Mouse (Mus musculus) R1 (cell line): ENCODE measurements around the gene Wdr45b.
"Not testable (repeated sequence)": the region's sequence is repeated elsewhere in the genome, so short reads cannot be mapped to it uniquely, and the experiment has no call there.

Experiments
- DNase-seq: peaks from one replicate; pipeline ENCODE4 v3.0.0-alpha.2; 2018; ENCODE audit warnings: low read depth, low spot score

The Wdr45b gene

GRCm38 (mm10) chr11:121328619-121329018, 25.6 kb downstream of the Wdr45b start:
- no peak for DNase-seq

- no peak for DNase-seq
Observed at GRCm38 (mm10) chr11:121328206-121328605, 26.0 kb downstream of the Wdr45b start.

DNA sequence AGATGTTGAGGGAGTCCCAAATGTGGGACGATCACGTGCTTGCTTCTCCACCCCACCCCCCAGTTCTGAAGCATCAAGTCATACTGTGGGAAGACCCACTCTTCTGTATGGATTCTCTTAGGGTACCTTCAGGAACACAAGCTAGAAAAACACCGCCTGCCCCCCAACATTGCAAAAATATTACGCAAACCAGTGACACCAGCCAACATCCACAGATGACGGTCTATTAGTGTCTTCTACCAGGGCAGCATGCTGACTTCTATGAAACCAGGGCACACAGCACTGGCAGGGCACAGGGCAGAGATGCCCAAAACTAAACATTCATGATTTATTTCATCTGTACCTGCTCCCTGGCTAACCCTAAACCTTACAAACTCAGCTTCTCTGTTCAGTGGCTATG, 27.6 kb downstream of the Wdr45b start:
- DNase-seq: no peak

- DNase-seq: no peak
Observed at GRCm38 (mm10) chr11:121326034-121326433, 28.2 kb downstream of the Wdr45b start.

DNA sequence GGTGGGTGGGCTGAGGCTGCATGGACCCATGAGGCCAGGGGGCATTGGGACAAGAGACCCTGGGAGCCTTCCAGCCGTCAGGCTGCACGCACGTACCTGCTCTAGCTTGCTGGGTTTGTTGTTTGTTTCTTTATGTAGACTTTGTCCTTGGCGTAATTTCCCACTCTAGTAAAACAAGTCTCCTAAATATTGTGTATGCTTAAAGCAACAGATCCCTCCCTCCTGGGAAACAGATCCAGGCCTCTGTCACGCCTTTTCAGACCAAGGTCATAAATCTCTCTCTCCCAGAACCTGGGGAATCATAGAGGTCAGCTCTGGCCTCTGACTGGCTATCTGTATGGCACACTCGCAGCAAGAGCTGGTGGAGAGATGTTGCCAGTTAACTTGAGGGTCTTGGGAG, 46.5 kb downstream of the Wdr45b start:
- DNase-seq: not testable (repeated sequence)

GRCm38 (mm10) chr11:121306608-121307007, 47.6 kb downstream of the Wdr45b start:
- DNase-seq: no peak

GRCm38 (mm10) chr11:121305371-121305770, 48.9 kb downstream of the Wdr45b start:
- no peak for DNase-seq

- no peak for DNase-seq
Observed at GRCm38 (mm10) chr11:121300265-121300664, 54.0 kb downstream of the Wdr45b start.

GRCm38 (mm10) chr11:121298493-121298892, 55.8 kb downstream of the Wdr45b start:
- DNase-seq: no peak

DNA sequence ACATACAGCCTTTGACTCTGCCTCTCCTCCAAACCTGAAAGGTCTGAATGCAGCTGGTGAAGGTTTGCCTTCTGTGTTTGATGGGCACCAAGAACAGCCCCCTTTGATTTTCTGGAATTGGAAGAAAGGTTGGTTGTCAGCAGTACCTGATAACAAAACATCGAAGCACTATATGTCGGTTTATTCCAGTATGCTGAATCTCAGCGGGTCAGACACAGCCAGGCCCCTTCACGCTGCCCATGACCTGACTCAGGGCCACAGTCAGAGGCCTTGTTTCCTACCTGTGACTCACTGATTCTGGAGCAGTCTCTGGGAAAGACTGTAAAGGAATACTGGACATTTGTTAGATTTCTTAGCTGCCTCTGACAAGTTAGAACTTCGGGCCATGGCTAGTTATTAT, 59.5 kb downstream of the Wdr45b start:
- DNase-seq: no peak

- DNase-seq: no peak
Observed at GRCm38 (mm10) chr11:121289859-121290258, 64.4 kb downstream of the Wdr45b start.

DNA sequence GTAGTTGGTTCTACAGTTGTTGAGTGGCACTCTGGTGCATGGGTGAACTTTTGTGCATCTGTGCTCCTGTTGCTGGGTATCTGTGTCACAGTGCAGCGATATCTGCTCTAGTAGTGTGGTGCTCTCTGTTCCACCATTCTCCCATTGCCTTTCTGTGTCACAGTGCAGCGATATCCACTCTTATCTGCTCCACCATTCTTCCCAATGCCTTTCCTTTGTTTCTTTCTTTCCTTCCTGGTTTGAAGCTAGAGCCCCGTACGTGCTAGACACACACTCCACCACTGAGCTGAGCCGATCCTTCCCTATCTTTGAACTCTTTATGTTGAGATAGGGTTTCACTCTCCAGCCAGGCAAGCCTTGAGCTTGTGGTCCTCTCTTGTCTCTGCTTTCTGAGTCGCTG, 71.3 kb downstream of the Wdr45b start:
- no peak for DNase-seq

DNA sequence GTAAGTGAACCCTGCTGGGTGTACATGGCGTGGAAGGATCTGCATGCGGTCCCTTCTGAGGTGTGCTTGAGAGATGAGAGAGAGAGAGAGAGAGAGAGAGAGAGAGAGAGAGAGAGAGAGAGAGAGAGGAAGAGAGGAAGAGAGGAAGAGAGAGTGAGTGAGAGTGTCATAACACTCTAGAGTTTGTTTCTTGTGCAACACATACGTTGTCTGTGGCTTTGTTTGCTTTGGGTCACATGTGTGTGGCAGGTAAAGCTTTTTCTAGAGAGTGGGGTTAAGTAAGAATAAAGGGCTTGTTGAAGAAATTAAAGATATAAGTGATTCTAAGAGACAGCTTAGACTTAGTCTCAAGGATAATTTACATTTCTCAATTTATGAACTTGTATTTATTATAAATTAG, 76.2 kb downstream of the Wdr45b start:
- DNase-seq: no peak

GRCm38 (mm10) chr11:121277516-121277915, 76.7 kb downstream of the Wdr45b start:
- DNase-seq: no peak
